Mouse (Mus musculus) lung, adult 2 months (tissue): ENCODE data around the gene Adcy4. TPM values are rescaled to one million over a fixed set of nuclear protein-coding genes. Genes with fewer than 3 reads are reported as not detected.

Source experiments
- DNase-seq: peaks from one replicate; pipeline ENCODE4 v3.0.0; 2022
- H3K4me1 ChIP-seq: fragments of 200-500 bp; 2 replicates; pipeline ENCODE4 v1.6.1; 2011; ENCODE audit warnings: low read length; ENCODE audit not compliant: control insufficient read depth, insufficient read depth
- H3K4me3 ChIP-seq: fragments of 200-500 bp; replicated peaks from 2 replicates; pipeline ENCODE3; 2011; ENCODE audit warnings: low read depth, mild to moderate bottlenecking, control low read depth, low read length; ENCODE audit errors: extremely low read depth
- CTCF ChIP-seq: fragments of 200-500 bp; IDR thresholded peaks from 2 replicates; pipeline ENCODE4 v1.5.1; 2011; ENCODE audit warnings: mild to moderate bottlenecking, low read length, control low read depth; ENCODE audit not compliant: insufficient read depth
- POLR2A ChIP-seq: fragments of 200-500 bp; IDR thresholded peaks from 2 replicates; pipeline ENCODE4 v1.6.1; 2011; ENCODE audit warnings: low read depth, mild to moderate bottlenecking, control low read depth, low read length, borderline replicate concordance; ENCODE audit errors: extremely low read depth
- WGBS: fragments of 180-500 bp; shearing (Covaris S2); methylation state at CpG from one replicate; pipeline ENCODE4 v1.1.7; 2018; 5-methylcytosine and 5-hydroxymethylcytosine counted together
- polyA plus RNA-seq: library from polyadenylated mRNA; depleted of rRNA; stranded (reverse); fragments of >200 nt; gene quantifications from 2 replicates; pipeline ENCODE4 v1.2.3, GENCODE M21; 2012

The Adcy4 gene
- polyA plus RNA-seq, 1 experiment = 157 TPM

- DNase-seq = no peak
- TF ChIP-seq POLR2A = no peak
- TF ChIP-seq CTCF = no peak
- Histone ChIP-seq H3K4me1 (peaks cover 14% of the 10 kb centered on the region), H3K4me3 (no peak overlapping the region)
- 86% methylated on average over 15 of the region's 15 CpGs for WGBS
Measured at GRCm38 (mm10) chr14:55778686-55779085, 5.2 kb downstream of the Adcy4 start.

GRCm38 (mm10) chr14:55777806-55778205, 6.1 kb downstream of the Adcy4 start:
- Histone ChIP-seq H3K4me3 (no peak overlapping the region), H3K4me1 (peaks cover 14% of the 10 kb centered on the region)
- TF ChIP-seq CTCF (no peak), POLR2A (no peak)
- WGBS = 81% methylated on average over 11 of the region's 11 CpGs
- DNase-seq = no peak

- Histone ChIP-seq H3K4me1 (peaks cover 14% of the 10 kb centered on the region), H3K4me3 (no peak overlapping the region)
- 20% methylated on average over 3 of the region's 3 CpGs for WGBS
- TF ChIP-seq POLR2A = no peak
- no peak for TF ChIP-seq CTCF
- DNase-seq = no peak
Measured at GRCm38 (mm10) chr14:55777176-55777575, 6.7 kb downstream of the Adcy4 start.

GRCm38 (mm10) chr14:55776711-55777110, 7.2 kb downstream of the Adcy4 start:
- no peak for DNase-seq
- WGBS = 39% methylated on average over 7 of the region's 7 CpGs
- Histone ChIP-seq H3K4me1 (peaks cover 11% of the 10 kb centered on the region), H3K4me3 (no peak overlapping the region)
- no peak for TF ChIP-seq POLR2A

DNA sequence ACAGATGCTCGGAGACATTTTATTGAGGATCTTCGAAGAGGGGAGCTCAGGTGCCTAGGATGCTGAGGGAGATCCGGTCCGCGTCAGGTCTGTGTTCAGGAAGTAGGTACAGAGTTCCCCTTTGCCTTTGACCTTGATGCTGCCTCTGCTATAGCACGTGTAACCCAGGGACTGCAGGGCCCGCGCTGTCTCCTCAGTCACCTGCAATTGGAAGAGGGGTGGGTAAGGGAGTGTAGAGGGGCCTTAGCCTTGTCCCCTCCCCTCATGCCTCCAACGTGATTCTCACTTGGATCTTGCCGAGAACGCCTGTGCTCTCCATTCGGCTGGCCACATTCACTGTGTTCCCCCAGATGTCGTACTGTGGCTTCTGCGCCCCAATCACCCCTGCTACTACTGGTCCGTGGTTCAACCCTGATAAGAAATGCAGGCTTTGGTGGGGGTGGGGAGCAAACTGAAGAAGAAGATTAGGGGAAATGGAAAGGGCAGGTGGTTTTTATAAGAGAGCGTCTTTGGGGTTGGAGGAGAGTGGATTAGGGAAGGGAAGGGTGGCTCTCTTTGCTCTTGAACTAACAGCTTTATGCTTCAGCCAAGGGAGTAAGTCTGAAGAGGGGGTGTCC, 14.7 kb downstream of the Adcy4 start:
- WGBS = 84% methylated on average over 16 of the region's 16 CpGs

DNA sequence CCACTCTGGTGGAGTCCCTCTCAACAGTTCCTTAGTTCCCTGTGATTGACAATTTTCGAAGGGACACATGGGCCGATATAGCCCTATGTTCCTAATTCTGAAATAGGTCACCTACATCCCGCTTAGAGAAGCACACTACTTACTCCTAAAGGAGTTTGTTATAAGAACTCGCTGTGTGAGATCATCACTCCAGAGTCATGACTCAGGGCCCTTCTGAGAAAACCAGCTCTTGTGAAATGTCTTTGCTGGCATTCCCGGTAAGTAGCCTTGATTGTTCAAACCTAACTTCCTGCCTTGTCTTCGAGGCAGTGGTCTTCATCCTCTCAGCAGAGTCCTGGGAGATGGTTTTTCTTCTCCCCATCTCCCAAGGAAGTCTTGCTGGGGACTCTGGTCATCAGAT, 15.3 kb downstream of the Adcy4 start:
- Histone ChIP-seq H3K4me3 (no peak overlapping the region), H3K4me1 (peaks cover 5% of the 10 kb centered on the region; the same call in 1 of the 2 replicates)
- DNase-seq = no peak
- no peak for TF ChIP-seq POLR2A
- no peak for TF ChIP-seq CTCF
- WGBS = 64% methylated on average over 6 of the region's 6 CpGs

More for the DNA sequence above, 14.7 kb downstream of the Adcy4 start:
- no peak overlapping the region for H3K4me3 ChIP-seq
- no peak for DNase-seq
- TF ChIP-seq CTCF (no peak), POLR2A (no peak)
- peaks cover 5% of the 10 kb centered on the region; the same call in 1 of the 2 replicates for H3K4me1 ChIP-seq

- DNase-seq = peak; percentile 63
Measured at GRCm38 (mm10) chr14:55767519-55768414, 16.1 kb downstream of the Adcy4 start.

DNA sequence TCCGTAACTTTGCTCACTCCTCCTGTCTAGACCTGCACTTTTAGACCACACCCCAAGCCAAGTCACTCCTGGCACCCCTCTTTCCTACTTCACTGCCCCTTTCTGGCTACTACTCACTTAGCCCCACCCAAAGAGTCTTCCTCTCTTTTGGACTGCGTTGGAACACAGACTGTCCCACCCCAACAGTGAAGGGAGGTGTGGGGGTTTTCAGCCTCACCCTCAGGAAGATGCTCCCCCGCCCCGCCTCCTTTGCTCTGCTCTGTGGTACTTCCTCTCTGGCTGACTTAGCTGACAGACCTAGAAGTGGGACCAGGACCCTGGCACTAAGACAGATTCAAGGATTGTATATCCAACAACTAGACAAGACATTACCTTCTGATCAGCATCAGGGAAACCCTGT, 18.2 kb downstream of the Adcy4 start, which contains the start of gene Ltb4r1:
TSS of gene Ltb4r1 (plus strand) at position 267 of the 400 bp plus-strand sequence.
- no peak within 1 kb of the TSS for H3K4me3 ChIP-seq
- 40% methylated on average over 4 of the region's 4 CpGs for WGBS
- no peak for DNase-seq
- TF ChIP-seq CTCF = no peak
- TF ChIP-seq POLR2A = no peak
- H3K4me1 ChIP-seq = peaks cover 12% of the 10 kb centered on the region; the same call in 1 of the 2 replicates

More at GRCm38 (mm10) chr14:55767519-55768414, 16.1 kb downstream of the Adcy4 start:
- H3K4me3 ChIP-seq = peak overlapping the region; percentile 15
- 13% methylated on average over 52 of the region's 52 CpGs for WGBS
- H3K4me1 ChIP-seq = peaks cover 7% of the 10 kb centered on the region; the same call in 1 of the 2 replicates
- TF ChIP-seq CTCF (0 out of 2 replicates have a peak, but pooled peaks have one; percentile 9), POLR2A (no peak)

- Histone ChIP-seq H3K4me3 (no peak overlapping the region), H3K4me1 (peaks cover 11% of the 10 kb centered on the region; the same call in 1 of the 2 replicates)
- TF ChIP-seq CTCF (no peak), POLR2A (no peak)
- WGBS = 28% methylated on average over 7 of the region's 7 CpGs
- peak; percentile 49 for DNase-seq
Measured at GRCm38 (mm10) chr14:55763166-55763565, 20.7 kb downstream of the Adcy4 start.

- peaks cover 7% of the 10 kb centered on the region; the same call in 1 of the 2 replicates for H3K4me1 ChIP-seq
- no peak for TF ChIP-seq CTCF
- TF ChIP-seq POLR2A = no peak
- DNase-seq = peak; percentile 60
- peak overlapping the region; percentile 55 for H3K4me3 ChIP-seq
- WGBS = 2% methylated on average over 77 of the region's 77 CpGs
Measured at GRCm38 (mm10) chr14:55762001-55762821, 21.7 kb downstream of the Adcy4 start.
